Mouse (Mus musculus): ENCODE results near the gene Faap24. TPM values are rescaled to one million over a fixed set of nuclear protein-coding genes. Genes with fewer than 3 reads are reported as not detected.

Faap24 gene
- polyA plus RNA-seq (2014; fragmentation: Nextera tagmentation; extraction: Ambion mirVana), result 21.6 and 22.7 TPM in 2 replicates

- Histone ChIP-seq H3K9ac (ENCODE audit: low read length) (peak within 1 kb of the TSS; percentile 73), H3K27me3 (replicated peaks; ENCODE audit: control insufficient read depth, insufficient read depth, low read length) (no peaks in the 10 kb centered on the region), H3K36me3 (ENCODE audit: control insufficient read depth, insufficient read depth, low read length) (peaks cover 46% of the 10 kb centered on the region), H3K4me2 (ENCODE audit: low read length) (peak within 1 kb of the TSS; percentile 83), H3K27ac (ENCODE audit: low read depth, low read length) (no peak within 1 kb of the TSS), H3K4me1 (ENCODE audit: control insufficient read depth, insufficient read depth, low read length) (peaks cover 15% of the 10 kb centered on the region), H3K4me3 (ENCODE audit: low read depth, low read length) (peak within 1 kb of the TSS; percentile 61), H3K9me3 (replicated peaks; ENCODE audit: control insufficient read depth, low read length) (no peaks in the 10 kb centered on the region)
- WGBS, result under 1% methylated on average over 28 of the region's 28 CpGs
- ATAC-seq, result peak; percentile 99
- peak; percentile 99 for DNase-seq (ENCODE audit: low spot score)
Measured at GRCm38 (mm10) chr7:35396542-35397168, at the start of gene Faap24, which contains the start of gene Cep89. Gene Faap24 (minus strand): TSS chr7:35396836. Gene Cep89 (plus strand): TSS chr7:35397035.

GRCm38 (mm10) chr7:35435266-35435665 lies 38.6 kb upstream of the Faap24 start:
- Histone ChIP-seq H3K4me1 (ENCODE audit: control insufficient read depth, insufficient read depth, low read length) (no peaks in the 10 kb centered on the region), H3K4me3 (ENCODE audit: low read depth, low read length) (no peak overlapping the region), H3K9me3 (replicated peaks; ENCODE audit: control insufficient read depth, low read length) (no peaks in the 10 kb centered on the region), H3K27ac (ENCODE audit: low read depth, low read length) (no peak overlapping the region), H3K9ac (ENCODE audit: low read length) (no peak overlapping the region), H3K27me3 (replicated peaks; ENCODE audit: control insufficient read depth, insufficient read depth, low read length) (no peaks in the 10 kb centered on the region), H3K36me3 (ENCODE audit: control insufficient read depth, insufficient read depth, low read length) (peaks cover 68% of the 10 kb centered on the region), H3K4me2 (ENCODE audit: low read length) (no peak overlapping the region)
- ATAC-seq (no peak), DNase-seq (ENCODE audit: low spot score) (no peak)
- 76% methylated on average over 9 of the region's 9 CpGs for WGBS

GRCm38 (mm10) chr7:35428146-35428545 lies 31.5 kb upstream of the Faap24 start:
- DNase-seq (ENCODE audit: low spot score) (no peak), ATAC-seq (no peak)
- Histone ChIP-seq H3K9ac (ENCODE audit: low read length) (no peak overlapping the region), H3K36me3 (ENCODE audit: control insufficient read depth, insufficient read depth, low read length) (peaks cover 74% of the 10 kb centered on the region), H3K4me3 (ENCODE audit: low read depth, low read length) (no peak overlapping the region), H3K27me3 (replicated peaks; ENCODE audit: control insufficient read depth, insufficient read depth, low read length) (no peaks in the 10 kb centered on the region), H3K27ac (ENCODE audit: low read depth, low read length) (no peak overlapping the region), H3K4me1 (ENCODE audit: control insufficient read depth, insufficient read depth, low read length) (no peaks in the 10 kb centered on the region), H3K9me3 (replicated peaks; ENCODE audit: control insufficient read depth, low read length) (no peaks in the 10 kb centered on the region), H3K4me2 (ENCODE audit: low read length) (no peak overlapping the region)
- 93% methylated on average over 10 of the region's 10 CpGs for WGBS

- 97% methylated on average over 10 of the region's 10 CpGs for WGBS
- H3K4me1 ChIP-seq (ENCODE audit: control insufficient read depth, insufficient read depth, low read length), result no peaks in the 10 kb centered on the region
- no peak overlapping the region for H3K27ac ChIP-seq (ENCODE audit: low read depth, low read length)
- no peaks in the 10 kb centered on the region for H3K27me3 ChIP-seq (replicated peaks; ENCODE audit: control insufficient read depth, insufficient read depth, low read length)
- no peak for DNase-seq (ENCODE audit: low spot score)
- H3K4me3 ChIP-seq (ENCODE audit: low read depth, low read length), result no peak overlapping the region
- no peak overlapping the region for H3K9ac ChIP-seq (ENCODE audit: low read length)
- ATAC-seq, result no peak
- no peaks in the 10 kb centered on the region for H3K9me3 ChIP-seq (replicated peaks; ENCODE audit: control insufficient read depth, low read length)
- peaks cover 74% of the 10 kb centered on the region for H3K36me3 ChIP-seq (ENCODE audit: control insufficient read depth, insufficient read depth, low read length)
- no peak overlapping the region for H3K4me2 ChIP-seq (ENCODE audit: low read length)
Measured at GRCm38 (mm10) chr7:35423071-35423470, 26.4 kb upstream of the Faap24 start.

- WGBS, result 89% methylated on average over 5 of the region's 5 CpGs
- Histone ChIP-seq H3K36me3 (ENCODE audit: control insufficient read depth, insufficient read depth, low read length) (peaks cover 77% of the 10 kb centered on the region), H3K9ac (ENCODE audit: low read length) (no peak overlapping the region)
Measured at GRCm38 (mm10) chr7:35416654-35416948, 20.0 kb upstream of the Faap24 start.

GRCm38 (mm10) chr7:35415801-35416653 lies 19.4 kb upstream of the Faap24 start:
- no peak overlapping the region for H3K9ac ChIP-seq (ENCODE audit: low read length)
- no peaks in the 10 kb centered on the region for H3K9me3 ChIP-seq (replicated peaks; ENCODE audit: control insufficient read depth, low read length)
- peaks cover 74% of the 10 kb centered on the region for H3K36me3 ChIP-seq (ENCODE audit: control insufficient read depth, insufficient read depth, low read length)
- no peak overlapping the region for H3K4me2 ChIP-seq (ENCODE audit: low read length)
- H3K4me3 ChIP-seq (ENCODE audit: low read depth, low read length), result no peak overlapping the region
- H3K4me1 ChIP-seq (ENCODE audit: control insufficient read depth, insufficient read depth, low read length), result no peaks in the 10 kb centered on the region
- 86% methylated on average over 9 of the region's 9 CpGs for WGBS
- ATAC-seq (no peak), DNase-seq (ENCODE audit: low spot score) (no peak)
- H3K27me3 ChIP-seq (replicated peaks; ENCODE audit: control insufficient read depth, insufficient read depth, low read length), result no peaks in the 10 kb centered on the region
- H3K27ac ChIP-seq (ENCODE audit: low read depth, low read length), result no peak overlapping the region

More at GRCm38 (mm10) chr7:35416654-35416948, 20.0 kb upstream of the Faap24 start:
- no peak overlapping the region for H3K4me3 ChIP-seq (ENCODE audit: low read depth, low read length)
- no peak for ATAC-seq
- no peak overlapping the region for H3K27ac ChIP-seq (ENCODE audit: low read depth, low read length)
- H3K9me3 ChIP-seq (replicated peaks; ENCODE audit: control insufficient read depth, low read length), result no peaks in the 10 kb centered on the region
- H3K4me1 ChIP-seq (ENCODE audit: control insufficient read depth, insufficient read depth, low read length), result no peaks in the 10 kb centered on the region
- no peaks in the 10 kb centered on the region for H3K27me3 ChIP-seq (replicated peaks; ENCODE audit: control insufficient read depth, insufficient read depth, low read length)
- no peak for DNase-seq (ENCODE audit: low spot score)
- no peak overlapping the region for H3K4me2 ChIP-seq (ENCODE audit: low read length)

- Histone ChIP-seq H3K27me3 (replicated peaks; ENCODE audit: control insufficient read depth, insufficient read depth, low read length) (no peaks in the 10 kb centered on the region), H3K4me1 (ENCODE audit: control insufficient read depth, insufficient read depth, low read length) (no peaks in the 10 kb centered on the region), H3K9ac (ENCODE audit: low read length) (no peak overlapping the region), H3K4me2 (ENCODE audit: low read length) (no peak overlapping the region), H3K4me3 (ENCODE audit: low read depth, low read length) (no peak overlapping the region), H3K36me3 (ENCODE audit: control insufficient read depth, insufficient read depth, low read length) (peaks cover 74% of the 10 kb centered on the region), H3K9me3 (replicated peaks; ENCODE audit: control insufficient read depth, low read length) (no peaks in the 10 kb centered on the region), H3K27ac (ENCODE audit: low read depth, low read length) (no peak overlapping the region)
- no peak for DNase-seq (ENCODE audit: low spot score)
- WGBS, result 76% methylated on average over 5 of the region's 5 CpGs
- ATAC-seq, result no peak
Measured at GRCm38 (mm10) chr7:35415226-35415625, 18.6 kb upstream of the Faap24 start.

- peaks cover 69% of the 10 kb centered on the region for H3K36me3 ChIP-seq (ENCODE audit: control insufficient read depth, insufficient read depth, low read length)
- H3K4me2 ChIP-seq (ENCODE audit: low read length), result no peak overlapping the region
- no peak for DNase-seq (ENCODE audit: low spot score)
- no peak overlapping the region for H3K27ac ChIP-seq (ENCODE audit: low read depth, low read length)
- no peaks in the 10 kb centered on the region for H3K27me3 ChIP-seq (replicated peaks; ENCODE audit: control insufficient read depth, insufficient read depth, low read length)
- 90% methylated on average over 4 of the region's 4 CpGs for WGBS
- H3K4me1 ChIP-seq (ENCODE audit: control insufficient read depth, insufficient read depth, low read length), result peaks cover 10% of the 10 kb centered on the region
- ATAC-seq, result no peak
- H3K9ac ChIP-seq (ENCODE audit: low read length), result no peak overlapping the region
- H3K4me3 ChIP-seq (ENCODE audit: low read depth, low read length), result no peak overlapping the region
- H3K9me3 ChIP-seq (replicated peaks; ENCODE audit: control insufficient read depth, low read length), result no peaks in the 10 kb centered on the region
Measured at GRCm38 (mm10) chr7:35401169-35401568, 4.5 kb upstream of the Faap24 start.
